Mouse (Mus musculus) ES-E14 (cell line): Measurements from ENCODE around the gene Epb41l5.

Source experiments
- MAFK ChIP-seq: IDR thresholded peaks from 2 replicates; pipeline ENCODE4 v1.6.1; 2014; ENCODE audit warnings: mild to moderate bottlenecking, low read depth, low read length, inconsistent platforms; ENCODE audit not compliant: insufficient read depth
- ZC3H11A ChIP-seq: IDR thresholded peaks from 2 replicates; pipeline ENCODE4 v1.6.1; 2012; ENCODE audit warnings: low read depth, mild to moderate bottlenecking, inconsistent platforms, low read length, borderline replicate concordance

GRCm38 (mm10) chr1:119685773-119686558 lies 37.2 kb upstream of the Epb41l5 start:
- TF ChIP-seq ZC3H11A (no peak), MAFK (no peak)
